Mouse (Mus musculus) heart, postnatal 0 days (tissue): ENCODE measurements at regions not wholly inside any gene's neighbourhood (a gene's known extent, or its start where the extent isn't known, plus 50 kb on each side); places are given as distances from the start of the nearest gene placed in this dataset.

ENCODE experiments used
- CTCF ChIP-seq: IDR thresholded peaks from 2 replicates; pipeline ENCODE4 v1.5.1; 2016; ENCODE audit warnings: antibody characterized with exemption, control low read depth, low read depth
- EP300 ChIP-seq: IDR thresholded peaks from 2 replicates; pipeline ENCODE4 v1.6.1; 2016; ENCODE audit warnings: antibody characterized with exemption, low read depth

DNA sequence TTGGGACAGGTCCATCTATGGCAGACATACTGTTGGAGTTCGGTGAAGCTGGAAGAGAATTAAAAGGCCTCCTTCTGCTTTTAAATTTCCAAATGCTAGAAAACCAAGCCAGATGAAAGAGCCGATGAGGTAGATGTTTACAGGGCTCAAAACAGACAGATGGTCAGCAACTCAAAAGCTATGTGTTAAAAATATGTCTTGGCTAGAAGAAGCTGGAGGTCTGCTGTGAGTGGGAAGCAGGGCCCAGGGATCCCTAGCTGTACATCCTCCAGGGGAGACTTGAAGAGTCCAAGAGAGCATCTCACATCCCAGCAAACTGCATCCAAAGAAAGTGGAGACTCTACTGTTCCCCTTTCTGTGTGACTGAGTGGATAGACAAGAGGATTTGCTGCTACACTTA lies 526.5 kb upstream of the Id2 start:
- no peak for TF ChIP-seq CTCF
- TF ChIP-seq EP300: no peak
